Mouse (Mus musculus): ENCODE measurements around the gene Dis3l2.

DNA sequence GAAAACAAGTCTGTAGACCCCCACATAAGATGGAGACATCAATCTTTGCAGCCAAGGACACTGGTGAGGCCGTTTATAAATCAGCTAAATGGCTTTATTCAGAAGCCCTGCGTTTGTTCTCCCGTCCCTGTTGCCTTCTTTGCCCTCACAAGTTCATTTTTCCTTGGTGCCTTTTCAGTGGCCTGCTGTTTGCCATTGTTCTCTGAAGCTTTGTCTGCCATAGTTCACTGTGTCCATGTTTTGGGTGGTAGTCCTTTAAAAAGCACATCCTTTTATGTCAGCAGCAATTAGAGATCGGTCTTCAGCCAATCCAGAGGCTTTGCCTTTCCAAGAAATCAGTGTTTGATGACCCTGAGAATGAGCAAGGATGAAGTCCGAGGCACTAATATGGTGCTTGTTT, 289.2 kb downstream of the Dis3l2 start:
- TF ChIP-seq CTCF (IDR thresholded peaks at IDR 0.05; ENCODE audit: control insufficient read depth, insufficient read depth, low read length) = no peak
- no peak for TF ChIP-seq POLR2A (IDR thresholded peaks at IDR 0.05; ENCODE audit: borderline replicate concordance, control insufficient read depth, low read depth, low read length)

Measured in bone marrow, adult 2 months (tissue).